Mouse (Mus musculus) adrenal gland, postnatal 0 days (tissue): ENCODE measurements around the gene Vmn1r172. TPM values are rescaled to one million over a fixed set of nuclear protein-coding genes. Genes with fewer than 3 reads are reported as not detected.

Experiments
- polyA plus RNA-seq: library from polyadenylated mRNA; unstranded; fragments of >200 nt; fragmentation: Nextera tagmentation; extraction: Ambion mirVana; gene quantifications from 2 replicates; pipeline ENCODE4 v1.2.1, GENCODE M21; 2015

Vmn1r172 gene
- not detected in 2 replicates for polyA plus RNA-seq

GRCm38 (mm10) chr7:23658016-23658415 lies at the start of gene Vmn1r172:
Gene Vmn1r172 (plus strand): TSS chr7:23658316.

GRCm38 (mm10) chr7:23630422-23630821 lies 27.7 kb upstream of the Vmn1r172 start, which contains the start of gene Vmn1r171:
Gene Vmn1r171 (plus strand): TSS chr7:23630722.

DNA sequence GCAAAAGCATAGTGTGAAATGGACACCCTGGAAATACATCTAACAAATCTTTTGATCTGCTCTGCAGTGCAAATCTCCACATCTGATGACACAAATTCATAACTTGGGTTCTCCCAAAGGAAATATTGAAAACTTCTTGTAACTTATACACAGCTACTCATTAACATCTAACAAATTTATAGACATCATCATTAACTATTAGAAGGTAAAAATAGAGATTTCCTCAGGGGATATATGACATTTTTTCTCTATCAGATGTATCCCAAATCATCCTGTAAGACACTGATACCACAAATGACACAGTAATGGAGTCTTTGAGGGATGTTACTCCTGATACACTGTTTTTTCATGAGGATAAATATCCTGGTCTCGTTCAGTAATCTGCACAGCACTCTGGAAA lies 42.3 kb downstream of the Vmn1r172 start, which contains the start of gene Vmn1r173:
Vmn1r173 (plus strand) TSS at position 301 of the 400 bp plus-strand sequence.

Other genes starting within 250 kb of the Vmn1r172 start
- gene Vmn1r167, start 151.1 kb upstream of the Vmn1r172 start, polyA plus RNA-seq, result not detected in 2 replicates
- not detected in 2 replicates for gene Vmn1r168, start 118.6 kb upstream of the Vmn1r172 start, polyA plus RNA-seq
- not detected in 2 replicates for gene Vmn1r169, start 82.8 kb upstream of the Vmn1r172 start, polyA plus RNA-seq
- not detected in 2 replicates for gene Vmn1r170, start 52.1 kb upstream of the Vmn1r172 start, polyA plus RNA-seq
- not detected in 2 replicates for gene Vmn1r171, start 27.6 kb upstream of the Vmn1r172 start, polyA plus RNA-seq
- not detected in 2 replicates for gene Vmn1r173, start 42.4 kb downstream of the Vmn1r172 start, polyA plus RNA-seq
- gene Vmn1r174, start 94.0 kb downstream of the Vmn1r172 start, polyA plus RNA-seq, result not detected in 2 replicates
- gene Vmn1r175, start 152.3 kb downstream of the Vmn1r172 start, polyA plus RNA-seq, result not detected in 2 replicates
- not detected in 2 replicates for gene Vmn1r176, start 179.1 kb downstream of the Vmn1r172 start, polyA plus RNA-seq
- not detected in 2 replicates for gene Vmn1r177, start 208.1 kb downstream of the Vmn1r172 start, polyA plus RNA-seq
- not detected in 2 replicates for gene Vmn1r178, start 233.7 kb downstream of the Vmn1r172 start, polyA plus RNA-seq